Mouse (Mus musculus) stomach, postnatal 0 days (tissue): ENCODE measurements at regions not wholly inside any gene's neighbourhood (a gene's known extent, or its start where the extent isn't known, plus 50 kb on each side); places are given as distances from the start of the nearest gene placed in this dataset.

Source experiments
- ATAC-seq: fragments of 200-750 bp; cut with Nextera tagmentation; 2 replicates; pipeline ENCODE4 v1.8.0; 2017; ENCODE audit not compliant: low FRiP score, low TSS enrichment
- DNase-seq: peaks from one replicate; pipeline ENCODE4 v3.0.0-alpha.2; 2016; ENCODE audit warnings: low spot score
- H3K27ac ChIP-seq: fragments of 300-500 bp; sonication (generic); replicated peaks from 2 replicates; pipeline ENCODE4 v1.5.1; 2014; ENCODE audit warnings: mild to moderate bottlenecking, control low read depth
- H3K27me3 ChIP-seq: fragments of 300-500 bp; sonication (generic); 2 replicates; pipeline ENCODE4 v1.6.1; 2014; ENCODE audit warnings: low read length; ENCODE audit not compliant: control insufficient read depth, insufficient read depth
- H3K36me3 ChIP-seq: fragments of 300-500 bp; sonication (generic); 2 replicates; pipeline ENCODE4 v1.6.1; 2014; ENCODE audit warnings: low read length, mixed read lengths; ENCODE audit not compliant: control insufficient read depth, insufficient read depth
- H3K4me1 ChIP-seq: fragments of 300-500 bp; sonication (generic); replicated peaks from 2 replicates; pipeline ENCODE4 v1.6.1; 2014; ENCODE audit warnings: antibody characterized with exemption; ENCODE audit not compliant: control insufficient read depth, insufficient read depth
- H3K4me2 ChIP-seq: fragments of 300-500 bp; sonication (generic); replicated peaks from 2 replicates; pipeline ENCODE4 v1.6.1; 2014; ENCODE audit warnings: low read depth, mild to moderate bottlenecking, control low read depth, moderate library complexity
- H3K4me3 ChIP-seq: fragments of 300-500 bp; sonication (generic); 2 replicates; pipeline ENCODE4 v1.5.1; 2014; ENCODE audit warnings: low read depth, low read length, control low read depth
- H3K9ac ChIP-seq: fragments of 300-500 bp; sonication (generic); 2 replicates; pipeline ENCODE4 v1.6.1; 2014; ENCODE audit warnings: mild to moderate bottlenecking, low read length, control low read depth, mixed read lengths
- H3K9me3 ChIP-seq: fragments of 300-500 bp; sonication (generic); 2 replicates; pipeline ENCODE4 v1.6.1; 2016; ENCODE audit warnings: low read length; ENCODE audit not compliant: control insufficient read depth
- CTCF ChIP-seq: IDR thresholded peaks from 2 replicates; pipeline ENCODE4 v1.5.1; 2016; ENCODE audit warnings: antibody characterized with exemption, low read depth, mild to moderate bottlenecking, moderate library complexity
- EP300 ChIP-seq: optimal IDR thresholded peaks from 2 replicates; pipeline ENCODE3; 2016; ENCODE audit warnings: antibody characterized with exemption
- WGBS: fragments of 180-500 bp; shearing (Covaris S2); extraction: QIAGEN DNeasy Blood & Tissue Kit; methylation state at CpG from one replicate; pipeline ENCODE4 v1.1.7; 2014; 5-methylcytosine and 5-hydroxymethylcytosine counted together

DNA sequence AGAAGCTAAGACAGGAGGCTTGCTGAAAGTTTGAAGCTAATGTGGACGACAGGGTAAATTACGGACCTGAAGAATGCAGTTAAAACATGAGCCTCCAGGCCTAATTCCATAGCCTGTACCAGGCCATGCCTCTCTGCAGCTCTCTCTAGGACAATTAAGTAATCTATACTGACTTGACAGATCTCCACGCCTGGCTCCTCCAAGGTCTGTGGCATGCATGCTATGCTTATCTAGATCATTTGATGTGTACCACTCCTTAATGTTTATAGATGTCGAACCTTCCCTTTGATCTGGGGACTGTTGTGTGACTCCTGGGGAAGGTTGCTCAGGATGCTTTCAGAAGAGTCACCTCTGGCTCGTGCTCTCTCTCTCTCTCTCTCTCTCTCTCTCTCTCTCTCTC is 62.2 kb upstream of the Cd55 start:
- no peak overlapping the region for H3K27ac ChIP-seq
- H3K9me3 ChIP-seq, result no peaks in the 10 kb centered on the region
- H3K4me3 ChIP-seq, result no peak overlapping the region
- no peak for DNase-seq
- no peaks in the 10 kb centered on the region for H3K27me3 ChIP-seq
- H3K36me3 ChIP-seq, result no peaks in the 10 kb centered on the region
- TF ChIP-seq CTCF, result no peak
- no peak for TF ChIP-seq EP300
- no peak overlapping the region for H3K9ac ChIP-seq
- H3K4me2 ChIP-seq, result no peak overlapping the region
- WGBS, result 28% methylated on average over 5 of the region's 5 CpGs
- ATAC-seq, result no peak
- no peaks in the 10 kb centered on the region for H3K4me1 ChIP-seq

DNA sequence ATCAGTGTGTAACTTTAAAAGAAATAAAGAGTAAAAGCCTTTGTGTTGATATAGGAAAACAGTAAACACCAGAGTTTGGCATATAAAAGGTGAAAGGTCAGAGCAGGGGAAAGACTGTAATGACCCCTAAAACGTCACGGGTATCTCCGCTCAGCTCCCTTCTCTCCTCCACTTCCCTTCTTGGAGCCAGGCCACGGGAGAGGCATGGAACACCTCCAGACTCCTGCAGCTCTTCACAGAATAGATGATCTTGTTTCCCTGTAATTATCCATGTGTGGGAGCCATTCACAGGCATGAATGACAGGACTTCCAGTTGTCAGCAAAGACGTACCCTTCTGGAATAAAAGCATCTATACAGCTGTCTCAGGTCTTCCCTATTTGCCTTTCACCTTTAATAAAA is 55.3 kb upstream of the Cd55 start:
- no peak overlapping the region for H3K27ac ChIP-seq
- 56% methylated on average over 5 of the region's 5 CpGs for WGBS
- TF ChIP-seq EP300 (no peak), CTCF (no peak)
- no peak for ATAC-seq
- H3K36me3 ChIP-seq, result no peaks in the 10 kb centered on the region
- no peak overlapping the region for H3K4me2 ChIP-seq
- no peaks in the 10 kb centered on the region for H3K9me3 ChIP-seq
- no peak for DNase-seq
- H3K9ac ChIP-seq, result no peak overlapping the region
- no peak overlapping the region for H3K4me3 ChIP-seq
- no peaks in the 10 kb centered on the region for H3K27me3 ChIP-seq
- no peaks in the 10 kb centered on the region for H3K4me1 ChIP-seq

DNA sequence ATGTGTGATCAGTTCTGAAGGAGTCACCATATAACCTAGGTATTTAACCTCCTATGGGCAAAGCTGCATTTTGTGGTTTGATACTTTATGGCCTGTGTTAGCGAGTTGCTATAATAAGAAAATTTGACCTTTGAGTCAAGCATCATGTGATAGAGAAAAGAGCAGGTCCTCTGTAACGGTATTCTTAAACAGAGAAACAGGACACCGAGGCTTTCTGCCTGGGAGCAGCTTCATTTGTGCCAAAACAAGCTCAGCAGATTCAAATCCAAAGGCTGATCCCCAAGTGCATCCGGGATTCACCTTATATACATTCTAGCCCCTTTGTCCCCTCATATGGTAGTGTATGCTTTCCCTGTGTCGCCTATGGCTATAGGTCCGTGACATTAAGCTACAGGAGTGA is 54.1 kb upstream of the Cd55 start:
- H3K9ac ChIP-seq, result no peak overlapping the region
- H3K27ac ChIP-seq, result no peak overlapping the region
- ATAC-seq (no peak), DNase-seq (no peak)
- no peak overlapping the region for H3K4me2 ChIP-seq
- no peaks in the 10 kb centered on the region for H3K9me3 ChIP-seq
- no peak overlapping the region for H3K4me3 ChIP-seq
- no peaks in the 10 kb centered on the region for H3K36me3 ChIP-seq
- H3K27me3 ChIP-seq, result no peaks in the 10 kb centered on the region
- no peaks in the 10 kb centered on the region for H3K4me1 ChIP-seq
- WGBS, result 73% methylated on average over 6 of the region's 6 CpGs
- TF ChIP-seq EP300, result no peak
- TF ChIP-seq CTCF, result no peak

DNA sequence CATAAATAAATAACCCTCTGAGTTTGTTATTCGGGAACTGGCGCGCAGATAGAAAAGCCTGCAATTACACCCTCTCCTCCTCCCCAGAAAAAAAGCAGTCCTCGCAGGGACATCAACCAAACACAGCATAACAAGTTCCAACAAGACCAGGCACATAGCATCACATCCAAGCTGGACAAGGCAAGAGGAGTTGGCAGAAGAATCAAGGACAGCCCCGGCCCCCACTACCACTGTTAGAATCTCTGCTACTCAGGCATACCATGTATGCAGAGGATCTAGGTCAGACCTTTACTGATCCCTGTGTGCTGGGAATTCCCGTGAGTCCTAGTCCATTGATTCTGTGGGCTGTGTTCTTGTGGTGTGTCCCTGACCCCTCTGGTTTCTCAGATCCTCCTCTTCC is 52.8 kb upstream of the Cd55 start:
- 37% methylated on average over 6 of the region's 6 CpGs for WGBS
- H3K9me3 ChIP-seq, result no peaks in the 10 kb centered on the region
- H3K4me2 ChIP-seq, result no peak overlapping the region
- no peak for TF ChIP-seq CTCF
- no peak for TF ChIP-seq EP300
- H3K4me1 ChIP-seq, result no peaks in the 10 kb centered on the region; the same call in 1 of the 2 replicates
- no peak overlapping the region for H3K27ac ChIP-seq
- H3K27me3 ChIP-seq, result no peaks in the 10 kb centered on the region
- no peak overlapping the region for H3K9ac ChIP-seq
- DNase-seq, result no peak
- peak; percentile 30; the same call in 1 of the 2 replicates for ATAC-seq
- H3K36me3 ChIP-seq, result no peaks in the 10 kb centered on the region
- H3K4me3 ChIP-seq, result no peak overlapping the region

DNA sequence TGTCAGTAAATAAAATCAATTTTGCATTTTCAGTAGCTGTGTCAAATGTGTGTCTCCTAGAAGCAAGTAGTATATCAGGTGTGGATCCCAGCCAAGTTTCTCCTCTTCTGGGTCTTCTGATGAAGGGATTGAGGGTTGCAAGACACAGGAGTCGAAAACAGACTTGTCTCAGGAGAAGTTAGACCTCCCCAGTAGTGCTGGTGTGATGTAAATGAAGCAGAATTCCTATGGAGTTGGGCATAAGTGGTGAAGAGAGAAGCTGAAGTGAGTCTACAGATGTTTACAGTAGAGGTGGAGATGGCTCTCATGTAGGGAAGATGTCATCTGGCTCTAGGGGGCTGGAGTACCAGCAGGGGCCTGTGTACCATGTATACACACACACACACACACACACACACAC is 50.9 kb upstream of the Cd55 start:
- DNase-seq, result no peak
- Histone ChIP-seq H3K27ac (no peak overlapping the region), H3K4me2 (no peak overlapping the region), H3K4me1 (peaks cover 2% of the 10 kb centered on the region; the same call in 1 of the 2 replicates), H3K9me3 (no peaks in the 10 kb centered on the region), H3K4me3 (no peak overlapping the region), H3K36me3 (no peaks in the 10 kb centered on the region), H3K9ac (no peak overlapping the region), H3K27me3 (no peaks in the 10 kb centered on the region)
- TF ChIP-seq CTCF (no peak), EP300 (no peak)
- no peak for ATAC-seq
- WGBS, result 56% methylated on average over 1 of the region's 1 CpGs

DNA sequence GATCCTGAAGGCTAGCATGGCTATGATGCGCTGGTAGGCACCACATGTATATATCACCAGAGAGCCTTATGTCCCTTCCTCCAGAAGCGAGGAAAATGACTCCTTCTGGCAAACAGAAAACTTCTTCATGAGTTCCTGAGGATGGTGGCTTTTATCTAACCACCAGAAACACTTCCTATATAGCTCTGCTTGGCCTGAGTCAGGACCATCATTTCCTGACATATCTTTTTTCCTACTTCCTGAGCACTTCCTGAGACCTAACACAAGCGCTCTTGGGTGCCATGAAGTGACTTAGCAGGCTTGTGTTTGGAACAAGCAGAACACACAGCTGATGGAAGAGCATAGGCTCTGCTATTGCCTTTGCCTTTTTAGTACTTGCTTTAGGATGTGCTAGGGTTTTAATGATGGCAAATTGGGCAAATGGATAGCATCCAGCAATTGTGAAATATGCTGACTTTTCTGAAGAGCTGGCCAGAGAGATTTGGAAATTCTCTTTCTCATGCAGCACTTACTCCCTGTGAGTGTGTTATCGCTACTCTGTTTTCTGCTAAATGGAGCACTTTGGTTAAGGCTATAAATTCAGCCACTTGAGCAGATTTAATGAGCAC is 50.4 kb upstream of the Cd55 start:
- H3K36me3 ChIP-seq, result no peaks in the 10 kb centered on the region
- no peak overlapping the region for H3K27ac ChIP-seq
- 71% methylated on average over 4 of the region's 4 CpGs for WGBS
- TF ChIP-seq EP300, result no peak
- TF ChIP-seq CTCF, result no peak
- no peak overlapping the region for H3K4me2 ChIP-seq
- H3K27me3 ChIP-seq, result no peaks in the 10 kb centered on the region
- no peak overlapping the region for H3K9ac ChIP-seq
- H3K9me3 ChIP-seq, result no peaks in the 10 kb centered on the region
- DNase-seq (no peak), ATAC-seq (no peak)
- no peak overlapping the region for H3K4me3 ChIP-seq
- peaks cover 2% of the 10 kb centered on the region; the same call in 1 of the 2 replicates for H3K4me1 ChIP-seq
